Mouse (Mus musculus) CH12.LX (cell line): ENCODE results near the gene Nedd4.

Source experiments
- CTCF ChIP-seq, 2 experiments: IDR thresholded peaks in 1 of 2; conservative IDR thresholded peaks in 1 of 2; 2 replicates each; pipeline ENCODE4 v1.5.1; 2011 to 2012; ENCODE audit warnings: low read depth in 2 of 2, low read length in 2 of 2, improper control_type of control experiment in 1 of 2, inconsistent platforms in 1 of 2, mild to moderate bottlenecking in 1 of 2, moderate library complexity in 1 of 2
- E2F4 ChIP-seq: IDR thresholded peaks from 2 replicates; pipeline ENCODE4 v1.6.1; 2011; ENCODE audit warnings: low read depth, low read length, improper control_type of control experiment; ENCODE audit not compliant: insufficient replicate concordance
- EP300 ChIP-seq: IDR thresholded peaks from 2 replicates; pipeline ENCODE4 v1.6.1; 2011; ENCODE audit warnings: low read length, improper control_type of control experiment
- HCFC1 ChIP-seq: IDR thresholded peaks from 2 replicates; pipeline ENCODE4 v1.6.1; 2012; ENCODE audit warnings: low read depth, mild to moderate bottlenecking, inconsistent platforms, low read length, improper control_type of control experiment
- MAX ChIP-seq: IDR thresholded peaks from 2 replicates; pipeline ENCODE4 v1.6.1; 2011; ENCODE audit warnings: low read length, improper control_type of control experiment
- NELFE ChIP-seq: IDR thresholded peaks from 2 replicates; pipeline ENCODE4 v1.6.1; 2011; ENCODE audit warnings: low read depth, low read length, improper control_type of control experiment
- NRF1 ChIP-seq: IDR thresholded peaks from 2 replicates; pipeline ENCODE4 v1.6.1; 2014; ENCODE audit warnings: low read depth, mild to moderate bottlenecking, inconsistent platforms, low read length, improper control_type of control experiment, moderate library complexity
- POLR2A ChIP-seq: IDR thresholded peaks from 2 replicates; pipeline ENCODE4 v1.6.1; 2011; ENCODE audit warnings: low read depth, mild to moderate bottlenecking, improper control_type of control experiment, low read length
- TBP ChIP-seq: conservative IDR thresholded peaks from 2 replicates; pipeline ENCODE4 v1.6.1; 2011; ENCODE audit warnings: low read depth, low read length, improper control_type of control experiment
- ZC3H11A ChIP-seq: IDR thresholded peaks from 2 replicates; pipeline ENCODE4 v1.6.1; 2012; ENCODE audit warnings: low read depth, mild to moderate bottlenecking, inconsistent platforms, low read length, improper control_type of control experiment
- ZMIZ1 ChIP-seq: IDR thresholded peaks from 2 replicates; pipeline ENCODE4 v1.6.1; 2012; ENCODE audit warnings: low read depth, mild to moderate bottlenecking, inconsistent platforms, low read length, improper control_type of control experiment
- ZNF384 ChIP-seq: IDR thresholded peaks from 2 replicates; pipeline ENCODE4 v1.6.1; 2012; ENCODE audit warnings: low read depth, low read length, improper control_type of control experiment, inconsistent platforms

DNA sequence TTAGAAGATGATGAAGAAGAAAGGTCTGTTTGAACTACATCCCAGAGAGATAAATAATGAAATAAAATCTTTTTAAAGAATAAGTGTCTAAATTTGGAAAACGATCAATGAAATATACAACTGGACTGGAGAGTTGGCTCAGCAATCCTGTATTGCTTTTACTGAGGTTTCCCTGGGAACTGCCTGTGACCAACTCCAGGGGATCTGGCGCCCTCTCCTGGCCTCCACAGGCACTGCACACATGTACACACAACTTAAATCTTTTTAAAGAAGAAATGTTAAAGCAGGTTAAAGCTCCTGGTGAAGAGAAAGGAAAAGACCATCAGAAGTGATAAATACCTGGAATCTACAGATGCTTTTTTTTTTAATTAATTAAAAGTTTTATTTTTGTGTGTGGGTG is 10.2 kb downstream of the Nedd4 start:
- TF ChIP-seq NRF1 (no peak), POLR2A (peak; percentile 26; the same call in 1 of the 2 replicates), CTCF (conservative IDR thresholded peaks at IDR 0.05 in 1 of 2, IDR thresholded peaks at IDR 0.05 in 1 of 2; ENCODE audit: low read depth in 2 of 2, low read length in 2 of 2) (peak; percentile 90 to 98), MAX (no peak), ZNF384 (no peak; the same call in 1 of the 2 replicates), EP300 (no peak), HCFC1 (no peak), ZC3H11A (peak; percentile 52), TBP (no peak), NELFE (no peak; the same call in 1 of the 2 replicates), ZMIZ1 (no peak), E2F4 (no peak)
